Mouse (Mus musculus) cerebellum, adult 9-10 months (tissue): ENCODE results near the gene Dlx4.

Experiments used
- DNase-seq: peaks from one replicate; pipeline ENCODE4 v3.0.0; 2022

The Dlx4 gene

GRCm38 (mm10) chr11:95145851-95146403 lies at the start of gene Dlx4:
Dlx4 (minus strand) TSS chr11:95146263.
- no peak for DNase-seq

- DNase-seq = no peak
Observed at GRCm38 (mm10) chr11:95189863-95190262, 43.8 kb upstream of the Dlx4 start.

GRCm38 (mm10) chr11:95186826-95187225 lies 40.8 kb upstream of the Dlx4 start:
- DNase-seq = no peak

- no peak for DNase-seq
Observed at GRCm38 (mm10) chr11:95185700-95186099, 39.6 kb upstream of the Dlx4 start.

- no peak for DNase-seq
Observed at GRCm38 (mm10) chr11:95184561-95184960, 38.5 kb upstream of the Dlx4 start.

- DNase-seq = no peak
Observed at GRCm38 (mm10) chr11:95179311-95179710, 33.2 kb upstream of the Dlx4 start.

- no peak for DNase-seq
Observed at GRCm38 (mm10) chr11:95165857-95166256, 19.8 kb upstream of the Dlx4 start.

- DNase-seq = no peak
Observed at GRCm38 (mm10) chr11:95161708-95162107, 15.6 kb upstream of the Dlx4 start.

- DNase-seq = no peak
Observed at GRCm38 (mm10) chr11:95160693-95161092, 14.6 kb upstream of the Dlx4 start.

- no peak for DNase-seq
Observed at GRCm38 (mm10) chr11:95159763-95160371, 13.8 kb upstream of the Dlx4 start.

GRCm38 (mm10) chr11:95157872-95158271 lies 11.8 kb upstream of the Dlx4 start:
- no peak for DNase-seq

- no peak for DNase-seq
Observed at GRCm38 (mm10) chr11:95157356-95157755, 11.3 kb upstream of the Dlx4 start.

- DNase-seq = no peak
Observed at GRCm38 (mm10) chr11:95155511-95155910, 9.4 kb upstream of the Dlx4 start.

GRCm38 (mm10) chr11:95153681-95154080 lies 7.6 kb upstream of the Dlx4 start:
- no peak for DNase-seq

GRCm38 (mm10) chr11:95153116-95153515 lies 7.1 kb upstream of the Dlx4 start:
- no peak for DNase-seq

GRCm38 (mm10) chr11:95150269-95151049 lies 4.4 kb upstream of the Dlx4 start:
- DNase-seq = no peak

GRCm38 (mm10) chr11:95149462-95150268 lies 3.6 kb upstream of the Dlx4 start:
- DNase-seq = no peak

GRCm38 (mm10) chr11:95148754-95149153 lies 2.7 kb upstream of the Dlx4 start:
- DNase-seq = no peak

- no peak for DNase-seq
Observed at GRCm38 (mm10) chr11:95144946-95145483, 1.0 kb downstream of the Dlx4 start.

GRCm38 (mm10) chr11:95144091-95144945 lies 1.7 kb downstream of the Dlx4 start:
- DNase-seq = no peak

GRCm38 (mm10) chr11:95143663-95144062 lies 2.4 kb downstream of the Dlx4 start:
- DNase-seq = no peak

- no peak for DNase-seq
Observed at GRCm38 (mm10) chr11:95142980-95143575, 3.0 kb downstream of the Dlx4 start.
